Mouse (Mus musculus) CH12.LX (cell line): Measurements from ENCODE around the gene Adamtsl4. TPM values are rescaled to one million over a fixed set of nuclear protein-coding genes. Genes with fewer than 3 reads are reported as not detected.

Experiments
- DNase-seq: peaks from one replicate; pipeline ENCODE4 v3.0.0-alpha.2; 2013; ENCODE audit errors: extremely low read depth
- H3K27ac ChIP-seq: 2 replicates; pipeline ENCODE4 v1.5.1; 2012; ENCODE audit warnings: low read depth, mild to moderate bottlenecking, control low read depth, moderate library complexity; ENCODE audit not compliant: insufficient read depth
- H3K27me3 ChIP-seq: replicated peaks from 2 replicates; pipeline ENCODE3; 2012; ENCODE audit warnings: inconsistent platforms
- H3K36me3 ChIP-seq, 2 experiments: replicated peaks in 1 of 2; 2 replicates each; pipeline versions ENCODE3 to v1.6.1; 2012; ENCODE audit warnings: inconsistent platforms in 1 of 2, low read length in 1 of 2, mild to moderate bottlenecking in 1 of 2, mixed read lengths in 1 of 2, moderate library complexity in 1 of 2; ENCODE audit not compliant: control insufficient read depth in 1 of 2, insufficient read depth in 1 of 2
- H3K4me1 ChIP-seq, 2 experiments: 2 replicates each; pipeline ENCODE4 v1.6.1; 2012; ENCODE audit warnings: inconsistent platforms in 1 of 2, moderate library complexity in 1 of 2; ENCODE audit not compliant: insufficient read depth in 2 of 2, control insufficient read depth in 1 of 2
- H3K4me2 ChIP-seq: 2 replicates; pipeline ENCODE4 v1.6.1; 2012; ENCODE audit warnings: low read depth, mild to moderate bottlenecking, control low read depth; ENCODE audit not compliant: poor library complexity, insufficient read depth, severe bottlenecking
- H3K4me3 ChIP-seq, 3 experiments: fragments of 150-350 bp in 1 of 3; sonication (generic) in 1 of 3; replicated peaks in 1 of 3; 2 replicates each; pipeline versions ENCODE3 to v1.5.1; 2011 to 2012; ENCODE audit warnings: low read depth in 2 of 3, low read length in 2 of 3, mild to moderate bottlenecking in 2 of 3, moderate library complexity in 2 of 3, control low read depth in 1 of 3, improper control_type of control experiment in 1 of 3, inconsistent platforms in 1 of 3, mixed read lengths in 1 of 3; ENCODE audit not compliant: poor library complexity in 1 of 3
- H3K79me2 ChIP-seq: replicated peaks from 2 replicates; pipeline ENCODE4 v1.6.1; 2012; ENCODE audit warnings: mild to moderate bottlenecking, moderate library complexity; ENCODE audit not compliant: control insufficient read depth, poor library complexity, insufficient read depth, severe bottlenecking; ENCODE audit errors: extremely low read depth
- H3K9ac ChIP-seq: 2 replicates; pipeline ENCODE4 v1.6.1; 2012; ENCODE audit warnings: low read depth, mild to moderate bottlenecking, control low read depth, moderate library complexity; ENCODE audit not compliant: insufficient read depth
- H3K9me3 ChIP-seq: replicated peaks from 2 replicates; pipeline ENCODE3; 2012; ENCODE audit warnings: low read length, inconsistent platforms, mixed read lengths
- CHD1 ChIP-seq: IDR thresholded peaks from 2 replicates; pipeline ENCODE4 v1.6.1; 2012; ENCODE audit warnings: low read depth, low read length, improper control_type of control experiment, inconsistent platforms
- CTCF ChIP-seq, 2 experiments: IDR thresholded peaks in 1 of 2; conservative IDR thresholded peaks in 1 of 2; 2 replicates each; pipeline ENCODE4 v1.5.1; 2011 to 2012; ENCODE audit warnings: low read depth in 2 of 2, low read length in 2 of 2, improper control_type of control experiment in 1 of 2, inconsistent platforms in 1 of 2, mild to moderate bottlenecking in 1 of 2, moderate library complexity in 1 of 2
- ETS1 ChIP-seq: conservative IDR thresholded peaks from 2 replicates; pipeline ENCODE4 v1.6.1; 2012; ENCODE audit warnings: low read depth, mild to moderate bottlenecking, inconsistent platforms, low read length, improper control_type of control experiment, moderate library complexity
- JUN ChIP-seq: IDR thresholded peaks from 2 replicates; pipeline ENCODE4 v1.6.1; 2011; ENCODE audit warnings: low read depth, mild to moderate bottlenecking, low read length, improper control_type of control experiment, moderate library complexity; ENCODE audit not compliant: insufficient read depth
- MAX ChIP-seq: IDR thresholded peaks from 2 replicates; pipeline ENCODE4 v1.6.1; 2011; ENCODE audit warnings: low read length, improper control_type of control experiment
- MEF2A ChIP-seq: IDR thresholded peaks from 2 replicates; pipeline ENCODE4 v1.6.1; 2014; ENCODE audit warnings: low read depth, mild to moderate bottlenecking, inconsistent platforms, low read length, improper control_type of control experiment, borderline replicate concordance
- MXI1 ChIP-seq: IDR thresholded peaks from 2 replicates; pipeline ENCODE4 v1.6.1; 2011; ENCODE audit warnings: mild to moderate bottlenecking, low read depth, low read length, improper control_type of control experiment
- MYC ChIP-seq: IDR thresholded peaks from 2 replicates; pipeline ENCODE4 v1.6.1; 2011; ENCODE audit warnings: low read depth, mild to moderate bottlenecking, improper control_type of control experiment, low read length
- NRF1 ChIP-seq: IDR thresholded peaks from 2 replicates; pipeline ENCODE4 v1.6.1; 2014; ENCODE audit warnings: low read depth, mild to moderate bottlenecking, inconsistent platforms, low read length, improper control_type of control experiment, moderate library complexity
- POLR2A ChIP-seq: IDR thresholded peaks from 2 replicates; pipeline ENCODE4 v1.6.1; 2011; ENCODE audit warnings: low read depth, mild to moderate bottlenecking, improper control_type of control experiment, low read length
- RAD21 ChIP-seq: IDR thresholded peaks from 2 replicates; pipeline ENCODE4 v1.6.1; 2011; ENCODE audit warnings: low read depth, mild to moderate bottlenecking, low read length, improper control_type of control experiment, moderate library complexity
- RCOR1 ChIP-seq: conservative IDR thresholded peaks from 2 replicates; pipeline ENCODE4 v1.6.1; 2012; ENCODE audit warnings: low read depth, mild to moderate bottlenecking, inconsistent platforms, low read length, improper control_type of control experiment
- SIN3A ChIP-seq: IDR thresholded peaks from 2 replicates; pipeline ENCODE4 v1.6.1; 2012; ENCODE audit warnings: low read length, improper control_type of control experiment, inconsistent platforms
- TBP ChIP-seq: conservative IDR thresholded peaks from 2 replicates; pipeline ENCODE4 v1.6.1; 2011; ENCODE audit warnings: low read depth, low read length, improper control_type of control experiment
- TCF12 ChIP-seq: IDR thresholded peaks from 2 replicates; pipeline ENCODE4 v1.6.1; 2014; ENCODE audit warnings: low read depth, mild to moderate bottlenecking, inconsistent platforms, low read length, improper control_type of control experiment
- UBTF ChIP-seq: IDR thresholded peaks from 2 replicates; pipeline ENCODE4 v1.6.1; 2012; ENCODE audit warnings: low read depth, mild to moderate bottlenecking, inconsistent platforms, low read length, improper control_type of control experiment, moderate library complexity
- ZMIZ1 ChIP-seq: IDR thresholded peaks from 2 replicates; pipeline ENCODE4 v1.6.1; 2012; ENCODE audit warnings: low read depth, mild to moderate bottlenecking, inconsistent platforms, low read length, improper control_type of control experiment
- ZNF384 ChIP-seq: IDR thresholded peaks from 2 replicates; pipeline ENCODE4 v1.6.1; 2012; ENCODE audit warnings: low read depth, low read length, improper control_type of control experiment, inconsistent platforms
- dilution Hi-C: fragments of 300-500 bp; cut with MboI; formaldehyde crosslinking; loops from 2 replicates; pipeline ENCODE4 v1.14.3; 2020; ENCODE audit warnings: low sequenced_read_pairs; ENCODE audit not compliant: extremely low pct_unique_long_range_greater_than_20kb, extremely low pct_ligation_motif_present
- in situ Hi-C: fragments of 300-500 bp; cut with MboI; formaldehyde crosslinking; loops from 3 replicates; pipeline ENCODE4 v1.14.3; 2019; ENCODE audit warnings: low sequenced_read_pairs, low pct_ligation_motif_present, low pct_unique_long_range_greater_than_20kb, mixed read lengths
- polyA plus RNA-seq: library from polyadenylated mRNA; unstranded; fragments of >175 nt; gene quantifications from 2 replicates; pipeline ENCODE4 v1.2.1, GENCODE M21; 2012; ENCODE audit warnings: low read depth; ENCODE audit not compliant: insufficient read length
- total RNA-seq, 2 experiments: library from RNA; depleted of rRNA; stranded (reverse); fragments of 300-350 nt in 1 of 2; fragments of >200 nt in 1 of 2; gene quantifications; 2 replicates each; pipeline ENCODE4 v1.2.3; 2012 to 2014

The Adamtsl4 gene
- total and polyA plus RNA-seq, 3 experiments = 0.10 to 0.85 TPM; not detected in 1

DNA sequence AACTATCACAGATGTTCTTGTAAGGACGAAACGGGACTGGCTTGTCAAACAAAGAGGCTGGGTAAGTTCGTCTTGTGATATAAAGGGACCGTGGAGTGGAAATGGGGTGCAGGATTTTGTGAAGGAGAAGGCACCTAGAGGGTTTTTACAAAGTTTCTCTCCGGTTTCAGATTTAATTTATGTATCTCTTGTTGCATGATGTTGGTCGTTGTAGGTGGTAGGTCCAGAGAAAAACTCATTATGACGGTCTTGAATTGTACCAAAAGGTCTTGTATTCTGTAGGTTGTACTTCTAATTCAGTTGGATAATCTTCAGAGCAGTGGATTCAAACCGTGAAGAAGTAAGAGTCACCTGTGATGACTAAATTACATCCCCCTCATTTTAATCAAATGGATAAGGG lies 27.8 kb downstream of the Adamtsl4 start:
- Histone ChIP-seq H3K36me3 (peaks cover 34 to 50% of the 10 kb centered on the region in 2 experiments), H3K79me2 (peaks cover 59% of the 10 kb centered on the region), H3K4me1 (peaks cover 11 to 53% of the 10 kb centered on the region in 2 experiments), H3K9ac (peak overlapping the region; percentile 97), H3K9me3 (no peaks in the 10 kb centered on the region), H3K4me3 (peak overlapping the region; percentile 91 to 98 (median 91))
- in situ Hi-C loops = loop anchor here (10.0 kb wide), 1 partner anchor 565 kb away; the partner anchor contains the start of genes Hist2h2ac and Hist2h2be
- TF ChIP-seq CHD1 = peak; percentile 77; the same call in 1 of the 2 replicates
- TF ChIP-seq CTCF (conservative IDR thresholded peaks at IDR 0.05 in 1 of 2, IDR thresholded peaks at IDR 0.05 in 1 of 2; ENCODE audit: low read depth in 2 of 2, low read length in 2 of 2) = no peak
- no peak for TF ChIP-seq MAX
- peak; percentile 7; the same call in 1 of the 2 replicates for TF ChIP-seq UBTF
- TF ChIP-seq ZMIZ1 = peak; percentile 66; the same call in 1 of the 2 replicates
- TF ChIP-seq SIN3A = peak; percentile 15; the same call in 1 of the 2 replicates
- TF ChIP-seq ZNF384 = no peak
- TF ChIP-seq RCOR1 = no peak
- TF ChIP-seq, all 38 proteins: peak for 4
- DNase-seq = no peak
- peak overlapping the region; percentile 93 for H3K4me2 ChIP-seq
- H3K27me3 ChIP-seq = no peaks in the 10 kb centered on the region
- dilution Hi-C loops = no loop called here
- H3K27ac ChIP-seq = peak overlapping the region; percentile 84

DNA sequence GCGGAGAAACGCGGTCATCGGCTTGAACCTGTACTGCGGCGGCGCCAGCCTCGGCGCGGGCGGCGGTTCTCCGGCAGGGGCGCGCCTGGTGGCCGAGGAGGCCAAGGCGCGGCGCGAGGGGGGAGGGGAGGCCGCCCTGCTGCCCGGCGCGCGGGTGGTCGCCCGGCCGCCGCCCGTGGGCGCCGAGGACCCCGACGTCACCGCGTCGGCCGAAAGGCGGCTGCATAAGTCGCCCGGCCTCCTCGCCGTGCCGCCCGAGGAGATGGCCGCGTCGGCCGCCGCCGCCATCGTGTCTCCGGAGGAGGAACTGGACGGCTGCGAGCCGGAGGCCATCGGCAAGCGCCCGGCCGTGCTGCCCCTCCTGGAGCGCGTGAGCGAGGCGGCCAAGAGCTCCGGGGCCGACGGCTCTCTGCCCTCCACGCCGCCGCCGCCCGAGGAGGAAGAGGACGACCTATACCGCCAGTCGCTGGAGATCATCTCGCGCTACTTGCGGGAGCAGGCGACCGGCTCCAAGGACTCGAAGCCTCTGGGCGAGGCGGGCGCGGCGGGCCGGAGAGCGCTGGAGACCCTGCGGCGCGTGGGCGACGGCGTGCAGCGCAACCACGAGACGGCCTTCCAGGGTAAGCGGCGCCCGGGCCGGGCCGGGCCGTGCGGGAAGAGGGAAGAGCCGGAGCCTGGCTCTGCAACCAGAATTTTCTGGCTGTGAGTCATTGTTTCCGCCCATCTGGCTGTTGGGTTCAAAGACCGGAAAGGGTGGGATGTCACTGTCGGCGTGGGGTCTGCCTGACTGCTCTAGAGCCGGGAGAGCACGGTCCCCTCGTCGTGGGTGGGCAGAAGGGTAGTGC lies 28.6 kb downstream of the Adamtsl4 start:
- Histone ChIP-seq H3K79me2 (peaks cover 52% of the 10 kb centered on the region), H3K9ac (peak overlapping the region; percentile 97)
- TF ChIP-seq SIN3A (peak; percentile 3; the same call in 1 of the 2 replicates), ETS1 (peak; percentile 67), MXI1 (peak; percentile 39; the same call in 1 of the 2 replicates), RAD21 (no peak), NRF1 (no peak), MAX (no peak), JUN (peak; percentile 63), UBTF (peak; percentile 67), MYC (peak; percentile 23; the same call in 1 of the 2 replicates), POLR2A (peak; percentile 65), TCF12 (peak; percentile 72), TBP (0 out of 2 replicates have a peak, but pooled peaks have one; percentile 39), MEF2A (no peak)
- TF ChIP-seq, all 38 proteins: peak for 9
- Histone ChIP-seq H3K27me3 (no peaks in the 10 kb centered on the region), H3K36me3 (peaks cover 28 to 43% of the 10 kb centered on the region in 2 experiments), H3K4me3 (peak overlapping the region; percentile 91 to 98 (median 91)), H3K4me2 (0 out of 2 replicates have a peak overlapping the region, but pooled peaks have one; percentile 93), H3K9me3 (no peaks in the 10 kb centered on the region), H3K4me1 (peaks cover 6 to 53% of the 10 kb centered on the region in 2 experiments; a peak in 3 of 4 replicates), H3K27ac (peak overlapping the region; percentile 84)
- in situ Hi-C loops = loop anchor here (10.0 kb wide), 1 partner anchor 566 kb away; the partner anchor contains the start of genes Hist2h2ac and Hist2h2be
- DNase-seq = peak; percentile 87
- dilution Hi-C loops = no loop called here
